Mouse (Mus musculus): Measurements from ENCODE around the gene Tulp4.
"Not testable (repeated sequence)": the region's sequence is repeated elsewhere in the genome, so short reads cannot be mapped to it uniquely, and the experiment has no call there.

- TF ChIP-seq HCFC1 (IDR thresholded peaks at IDR 0.05; ENCODE audit: borderline replicate concordance, insufficient read depth, low read length); CHD2 (IDR thresholded peaks at IDR 0.05; ENCODE audit: low read depth, low read length); ZNF384 (IDR thresholded peaks at IDR 0.05; ENCODE audit: low read depth, low read length); MAFK (IDR thresholded peaks at IDR 0.05; ENCODE audit: insufficient read depth, low read depth, low read length): not testable (repeated sequence)
These were observed 150.8 kb downstream of the Tulp4 start for GRCm38 (mm10) chr17:6257070-6257456.

Measured in ES-E14 (cell line).